Mouse (Mus musculus): Measurements from ENCODE around the gene Gm17416. TPM values are rescaled to one million over a fixed set of nuclear protein-coding genes. Genes with fewer than 3 reads are reported as not detected.
A peak's percentile ranks its signal among the peaks of the same experiment; 100 is the strongest.

Gene Gm17416
- polyA plus RNA-seq (2015; fragmentation: Nextera tagmentation; extraction: Ambion mirVana) = not detected in 2 replicates

GRCm38 (mm10) chr2:152569038-152569437 lies at the start of gene Gm17416:
Gene Gm17416, plus strand, starts transcription at chr2:152569338.
- no peak within 1 kb of the TSS for H3K4me2 ChIP-seq
- no peaks in the 10 kb centered on the region for H3K36me3 ChIP-seq
- H3K4me3 ChIP-seq = no peak within 1 kb of the TSS
- H3K27me3 ChIP-seq = no peaks in the 10 kb centered on the region
- H3K4me1 ChIP-seq (replicated peaks) = no peaks in the 10 kb centered on the region
- no peak for ATAC-seq (ENCODE audit: low read depth)
- no peak within 1 kb of the TSS for H3K9ac ChIP-seq
- no peaks in the 10 kb centered on the region for H3K9me3 ChIP-seq
- WGBS = 88% methylated on average over 5 of the region's 5 CpGs
- no peak within 1 kb of the TSS for H3K27ac ChIP-seq (replicated peaks)

DNA sequence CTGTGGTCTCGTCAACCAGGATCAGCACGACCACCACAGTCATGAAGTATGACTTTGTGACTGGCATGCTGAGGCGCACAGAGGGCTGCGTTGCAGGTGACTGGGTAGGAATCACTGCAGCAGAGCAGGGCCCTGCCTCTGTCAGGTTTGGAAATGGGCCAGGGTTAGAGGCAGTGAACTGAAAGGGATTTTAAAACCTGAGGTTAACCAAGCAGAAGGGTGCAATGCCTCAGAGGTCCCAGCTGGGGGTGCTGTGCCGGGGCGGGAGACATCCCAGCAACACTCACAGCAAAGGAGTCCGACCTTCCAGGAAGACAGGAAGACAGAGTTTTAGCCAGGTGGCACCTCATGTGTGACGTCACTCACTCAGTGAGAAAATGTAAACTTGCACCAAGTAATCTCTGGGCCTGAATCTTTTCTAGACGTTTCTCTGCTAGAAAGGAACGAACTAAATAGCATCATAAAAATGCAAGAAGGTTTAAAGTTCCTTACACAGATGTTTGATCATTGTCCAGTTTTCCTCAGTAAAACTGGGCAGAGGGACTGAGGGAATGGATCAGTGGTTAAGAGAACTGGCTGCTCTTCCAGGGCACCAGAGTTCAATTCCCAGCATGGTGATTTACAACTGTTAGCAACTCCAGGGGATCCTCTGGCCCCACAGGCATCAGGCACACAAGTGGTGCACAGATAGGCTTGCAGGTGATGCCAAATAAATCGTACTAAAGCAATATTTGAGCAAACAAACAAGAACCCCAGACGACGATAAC lies 29.0 kb upstream of the Gm17416 start, which contains the start of gene Defb29:
Defb29 (minus strand) TSS at position 155 of the 767 bp plus-strand sequence.
- Histone ChIP-seq H3K4me3 (no peak within 1 kb of the TSS), H3K4me1 (replicated peaks) (no peaks in the 10 kb centered on the region), H3K4me2 (no peak within 1 kb of the TSS), H3K27ac (replicated peaks) (no peak within 1 kb of the TSS), H3K36me3 (no peaks in the 10 kb centered on the region), H3K27me3 (no peaks in the 10 kb centered on the region), H3K9ac (no peak within 1 kb of the TSS), H3K9me3 (no peaks in the 10 kb centered on the region)
- no peak for ATAC-seq (ENCODE audit: low read depth)
- WGBS = 48% methylated on average over 13 of the region's 13 CpGs

- no peak for ATAC-seq (ENCODE audit: low read depth)
- H3K36me3 ChIP-seq = no peaks in the 10 kb centered on the region
- H3K4me2 ChIP-seq = no peak overlapping the region
- WGBS = 82% methylated on average over 9 of the region's 9 CpGs
- H3K9ac ChIP-seq = no peak overlapping the region
- H3K27ac ChIP-seq (replicated peaks) = no peak overlapping the region
- no peaks in the 10 kb centered on the region for H3K4me1 ChIP-seq (replicated peaks)
- H3K4me3 ChIP-seq = no peak overlapping the region
- no peaks in the 10 kb centered on the region for H3K9me3 ChIP-seq
- H3K27me3 ChIP-seq = no peaks in the 10 kb centered on the region
Measured at GRCm38 (mm10) chr2:152541979-152542378, 27.2 kb upstream of the Gm17416 start.

DNA sequence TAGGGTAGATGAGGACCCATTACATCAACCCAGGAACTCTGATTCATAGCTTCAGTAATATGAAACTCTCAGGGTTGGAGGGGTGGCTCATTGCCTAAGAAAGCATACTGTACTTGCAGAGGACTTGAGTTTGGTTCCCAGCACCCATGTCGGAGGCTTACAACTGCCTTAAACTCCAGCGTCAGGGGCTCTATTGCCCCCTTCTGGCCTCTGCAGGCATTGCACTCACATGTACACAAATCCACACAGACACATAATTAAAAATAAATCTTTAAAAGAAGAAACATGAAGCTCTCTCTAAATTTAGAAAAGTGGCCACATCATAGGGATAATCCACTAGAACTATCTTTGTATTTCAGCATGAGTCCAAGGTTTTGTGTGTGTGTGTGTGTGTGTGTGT lies 26.2 kb upstream of the Gm17416 start:
- Histone ChIP-seq H3K4me3 (no peak overlapping the region), H3K27ac (replicated peaks) (no peak overlapping the region), H3K4me1 (replicated peaks) (no peaks in the 10 kb centered on the region), H3K36me3 (no peaks in the 10 kb centered on the region), H3K9ac (no peak overlapping the region), H3K4me2 (no peak overlapping the region), H3K27me3 (no peaks in the 10 kb centered on the region), H3K9me3 (no peaks in the 10 kb centered on the region)
- ATAC-seq (ENCODE audit: low read depth) = no peak
- 64% methylated on average over 2 of the region's 2 CpGs for WGBS

- no peaks in the 10 kb centered on the region for H3K27me3 ChIP-seq
- no peak for ATAC-seq (ENCODE audit: low read depth)
- 68% methylated on average over 4 of the region's 4 CpGs for WGBS
Measured at GRCm38 (mm10) chr2:152543478-152543877, 25.7 kb upstream of the Gm17416 start.

GRCm38 (mm10) chr2:152544691-152545090 lies 24.4 kb upstream of the Gm17416 start:
- WGBS = 18% methylated on average over 4 of the region's 4 CpGs
- Histone ChIP-seq H3K4me3 (no peak overlapping the region), H3K27me3 (no peaks in the 10 kb centered on the region), H3K4me1 (replicated peaks) (no peaks in the 10 kb centered on the region), H3K9ac (no peak overlapping the region), H3K9me3 (no peaks in the 10 kb centered on the region), H3K36me3 (no peaks in the 10 kb centered on the region), H3K4me2 (no peak overlapping the region), H3K27ac (replicated peaks) (no peak overlapping the region)
- peak; percentile 23; the same call in 1 of the 2 replicates for ATAC-seq (ENCODE audit: low read depth)

More at GRCm38 (mm10) chr2:152543478-152543877, 25.7 kb upstream of the Gm17416 start:
- H3K4me3 ChIP-seq = no peak overlapping the region
- H3K4me2 ChIP-seq = no peak overlapping the region
- no peak overlapping the region for H3K9ac ChIP-seq
- no peaks in the 10 kb centered on the region for H3K9me3 ChIP-seq
- H3K4me1 ChIP-seq (replicated peaks) = no peaks in the 10 kb centered on the region
- H3K27ac ChIP-seq (replicated peaks) = no peak overlapping the region
- H3K36me3 ChIP-seq = no peaks in the 10 kb centered on the region

DNA sequence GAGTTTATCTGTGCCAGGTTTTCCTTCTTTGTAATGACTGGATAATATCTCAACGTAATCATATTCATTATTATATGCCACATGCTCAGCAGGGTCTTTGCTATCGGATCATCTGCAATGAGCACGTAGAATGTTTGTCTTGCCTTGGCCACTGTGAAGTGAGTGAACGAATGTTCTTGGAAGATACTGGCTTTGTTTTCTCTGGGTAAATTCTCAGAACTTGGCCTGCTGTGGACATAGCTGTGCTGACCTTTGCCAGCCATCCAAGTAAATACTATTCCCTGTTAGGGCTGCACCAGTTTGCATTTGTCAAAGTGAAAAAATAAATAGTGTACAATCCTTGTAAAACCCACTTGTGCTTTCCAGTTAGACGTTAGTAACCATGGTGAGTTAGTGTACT lies 21.0 kb upstream of the Gm17416 start:
- no peak overlapping the region for H3K27ac ChIP-seq (replicated peaks)
- 68% methylated on average over 5 of the region's 5 CpGs for WGBS
- no peaks in the 10 kb centered on the region for H3K9me3 ChIP-seq
- H3K4me1 ChIP-seq (replicated peaks) = no peaks in the 10 kb centered on the region
- H3K27me3 ChIP-seq = no peaks in the 10 kb centered on the region
- H3K4me3 ChIP-seq = no peak overlapping the region
- H3K4me2 ChIP-seq = no peak overlapping the region
- H3K9ac ChIP-seq = no peak overlapping the region
- H3K36me3 ChIP-seq = no peaks in the 10 kb centered on the region
- no peak for ATAC-seq (ENCODE audit: low read depth)

DNA sequence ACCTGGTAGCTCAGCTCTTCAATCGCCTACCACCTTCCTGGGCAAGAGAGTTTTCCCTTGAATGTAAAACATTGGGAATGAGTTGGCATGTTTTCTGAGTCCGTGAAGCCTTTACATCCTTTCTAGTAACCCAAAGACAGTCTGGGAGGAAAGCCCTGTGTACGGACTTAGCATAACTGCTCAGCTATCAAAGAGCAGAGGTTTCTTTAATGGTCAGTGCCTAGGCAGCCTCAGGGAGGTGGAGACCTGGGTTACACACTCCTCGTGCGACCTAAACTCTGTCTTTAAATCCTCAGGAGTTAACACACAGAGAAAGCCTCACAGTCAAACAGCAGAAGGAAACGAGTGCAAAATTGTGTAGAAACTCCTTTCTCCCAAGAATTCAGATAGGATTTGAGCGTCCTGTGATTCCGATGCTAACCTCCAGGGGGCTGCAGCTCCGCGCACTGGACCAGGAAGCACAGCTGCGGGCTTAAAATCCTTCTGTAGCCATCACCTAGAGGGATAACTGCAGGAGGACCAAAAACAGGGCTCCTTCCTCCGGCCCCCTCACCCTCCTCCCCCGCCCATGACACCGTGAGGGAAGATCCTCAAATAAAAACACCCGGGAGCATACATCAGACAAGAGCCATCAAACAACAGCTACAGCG lies 15.2 kb upstream of the Gm17416 start:
- Histone ChIP-seq H3K9me3 (no peaks in the 10 kb centered on the region), H3K4me3 (no peak overlapping the region), H3K4me2 (peak overlapping the region; percentile 35; the same call in 1 of the 2 replicates), H3K27me3 (no peaks in the 10 kb centered on the region), H3K9ac (no peak overlapping the region), H3K36me3 (no peaks in the 10 kb centered on the region), H3K27ac (replicated peaks) (no peak overlapping the region), H3K4me1 (replicated peaks) (no peaks in the 10 kb centered on the region)
- WGBS = 14% methylated on average over 16 of the region's 16 CpGs
- no peak for ATAC-seq (ENCODE audit: low read depth)

- H3K4me3 ChIP-seq = no peak overlapping the region
- no peak for ATAC-seq (ENCODE audit: low read depth)
- no peaks in the 10 kb centered on the region for H3K36me3 ChIP-seq
- 87% methylated on average over 7 of the region's 7 CpGs for WGBS
- H3K27me3 ChIP-seq = no peaks in the 10 kb centered on the region
- H3K9ac ChIP-seq = no peak overlapping the region
- no peaks in the 10 kb centered on the region for H3K4me1 ChIP-seq (replicated peaks)
- H3K27ac ChIP-seq (replicated peaks) = no peak overlapping the region
- no peak overlapping the region for H3K4me2 ChIP-seq
- H3K9me3 ChIP-seq = no peaks in the 10 kb centered on the region
Measured at GRCm38 (mm10) chr2:152556655-152557054, 12.5 kb upstream of the Gm17416 start.

DNA sequence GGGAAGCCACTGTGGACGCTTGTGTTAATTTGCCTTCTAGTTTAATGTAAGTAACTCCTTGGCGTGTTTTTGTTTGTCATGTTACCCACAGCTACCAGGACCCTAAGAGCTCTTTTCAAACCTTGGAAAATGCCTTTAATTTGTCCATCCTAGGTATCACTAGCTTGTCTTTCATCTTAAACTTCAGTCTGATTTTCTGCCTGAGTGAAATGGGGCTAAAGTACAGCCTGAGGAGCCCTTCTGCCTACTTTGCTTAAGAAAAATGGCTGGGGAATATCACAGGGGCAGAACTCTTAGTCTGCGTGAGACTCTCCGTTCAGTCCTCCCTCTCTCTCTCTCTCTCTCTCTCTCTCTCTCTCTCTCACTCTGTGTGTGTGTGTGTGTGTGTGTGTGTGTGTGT lies 743 bp downstream of the Gm17416 start:
- H3K4me2 ChIP-seq = no peak overlapping the region
- no peaks in the 10 kb centered on the region for H3K9me3 ChIP-seq
- WGBS = 74% methylated on average over 4 of the region's 4 CpGs
- ATAC-seq (ENCODE audit: low read depth) = no peak
- no peak overlapping the region for H3K4me3 ChIP-seq
- H3K27ac ChIP-seq (replicated peaks) = no peak overlapping the region
- no peaks in the 10 kb centered on the region for H3K36me3 ChIP-seq
- no peaks in the 10 kb centered on the region for H3K27me3 ChIP-seq
- no peak overlapping the region for H3K9ac ChIP-seq
- no peaks in the 10 kb centered on the region for H3K4me1 ChIP-seq (replicated peaks)

DNA sequence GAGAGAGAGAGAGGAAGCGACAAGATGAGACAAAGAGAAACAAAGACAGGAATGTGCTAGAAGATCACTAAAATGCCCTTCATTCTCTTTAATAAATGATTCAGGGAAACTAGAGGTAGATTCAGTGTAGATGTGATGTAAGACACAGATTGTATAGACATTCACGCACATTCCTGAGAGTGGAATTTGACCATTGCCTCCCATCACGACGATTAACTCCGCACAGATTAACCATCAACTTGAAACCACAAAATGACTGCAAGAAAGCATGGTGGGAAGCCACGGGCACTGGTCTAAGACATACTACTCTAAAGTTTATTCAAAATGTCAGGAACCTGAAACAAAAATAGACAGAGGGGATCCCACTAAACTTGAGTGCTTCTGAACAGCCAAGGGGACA lies 1.2 kb downstream of the Gm17416 start:
- WGBS = 92% methylated on average over 6 of the region's 6 CpGs
- Histone ChIP-seq H3K4me2 (no peak overlapping the region), H3K4me3 (no peak overlapping the region), H3K27ac (replicated peaks) (no peak overlapping the region), H3K27me3 (no peaks in the 10 kb centered on the region), H3K4me1 (replicated peaks) (no peaks in the 10 kb centered on the region), H3K9ac (no peak overlapping the region), H3K9me3 (no peaks in the 10 kb centered on the region), H3K36me3 (no peaks in the 10 kb centered on the region)
- no peak for ATAC-seq (ENCODE audit: low read depth)

DNA sequence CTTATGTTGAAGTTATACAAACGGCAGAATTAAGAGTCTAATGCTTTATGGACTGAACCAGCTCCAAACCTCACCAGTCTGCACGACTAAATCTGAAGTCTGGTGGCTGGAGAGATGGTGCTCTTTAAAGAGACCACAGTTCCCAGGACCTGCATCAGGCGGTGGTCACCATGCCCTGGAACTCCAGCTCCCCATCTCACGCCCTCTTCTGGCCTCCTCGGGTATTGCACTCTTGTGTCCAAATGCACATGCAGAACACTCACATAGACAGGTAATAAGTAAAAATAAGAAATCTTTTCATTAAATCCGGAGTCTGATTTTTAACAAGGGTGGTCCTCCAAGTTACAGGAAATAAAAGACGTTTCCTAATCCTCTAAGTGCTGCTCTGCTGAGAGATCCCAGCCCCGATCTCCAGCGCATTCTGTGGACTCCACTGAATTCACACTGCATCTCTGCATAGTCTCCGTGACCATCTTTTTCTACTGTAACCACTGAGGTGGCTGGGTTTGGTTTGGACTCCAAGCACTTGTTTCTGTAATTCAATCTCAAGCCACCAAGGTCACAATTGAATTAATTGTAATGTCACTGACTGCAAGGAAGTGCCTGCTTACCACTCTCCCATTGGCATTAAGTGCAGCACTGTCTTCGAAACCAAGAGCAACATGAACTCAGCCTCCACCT lies 3.1 kb downstream of the Gm17416 start, which contains the start of gene Defb21:
Defb21 (plus strand) TSS at position 631 of the 681 bp plus-strand sequence.
- Histone ChIP-seq H3K4me1 (replicated peaks) (no peaks in the 10 kb centered on the region), H3K27ac (replicated peaks) (no peak within 1 kb of the TSS), H3K27me3 (no peaks in the 10 kb centered on the region), H3K4me3 (no peak within 1 kb of the TSS), H3K9me3 (no peaks in the 10 kb centered on the region), H3K36me3 (no peaks in the 10 kb centered on the region), H3K9ac (no peak within 1 kb of the TSS), H3K4me2 (no peak within 1 kb of the TSS)
- no peak for ATAC-seq (ENCODE audit: low read depth)
- 64% methylated on average over 11 of the region's 11 CpGs for WGBS
